Mouse (Mus musculus) hindbrain, postnatal 0 days (tissue): ENCODE results near the gene Pbxip1. TPM values are rescaled to one million over a fixed set of nuclear protein-coding genes. Genes with fewer than 3 reads are reported as not detected.

Experiments used
- ATAC-seq: fragments of 200-750 bp; cut with Nextera tagmentation; 2 replicates; pipeline ENCODE4 v1.8.0; 2017; ENCODE audit warnings: mild to moderate bottlenecking, moderate TSS enrichment, moderate library complexity
- DNase-seq: peaks from one replicate; pipeline ENCODE4 v3.0.0-alpha.2; 2015; ENCODE audit warnings: low spot score
- H3K27ac ChIP-seq: fragments of 300-500 bp; sonication (generic); 2 replicates; pipeline ENCODE4 v1.5.1; 2014; ENCODE audit warnings: mild to moderate bottlenecking
- H3K27me3 ChIP-seq: fragments of 300-500 bp; sonication (generic); 2 replicates; pipeline ENCODE4 v1.6.1; 2014; ENCODE audit warnings: low read length, mixed read lengths; ENCODE audit not compliant: insufficient read depth
- H3K36me3 ChIP-seq: fragments of 300-500 bp; sonication (generic); 2 replicates; pipeline ENCODE4 v1.6.1; 2014; ENCODE audit warnings: low read length, mixed read lengths; ENCODE audit not compliant: insufficient read depth
- H3K4me1 ChIP-seq: fragments of 300-500 bp; sonication (generic); 2 replicates; pipeline ENCODE4 v1.6.1; 2014; ENCODE audit warnings: antibody characterized with exemption, low read length, mixed read lengths; ENCODE audit not compliant: insufficient read depth
- H3K4me2 ChIP-seq: fragments of 300-500 bp; sonication (generic); 2 replicates; pipeline ENCODE4 v1.6.1; 2014; ENCODE audit warnings: low read depth, mild to moderate bottlenecking, low read length, moderate library complexity, mixed read lengths
- H3K4me3 ChIP-seq: fragments of 300-500 bp; sonication (generic); 2 replicates; pipeline ENCODE4 v1.5.1; 2014; ENCODE audit warnings: low read length
- H3K9ac ChIP-seq: fragments of 300-500 bp; sonication (generic); replicated peaks from 2 replicates; pipeline ENCODE4 v1.6.1; 2014; ENCODE audit warnings: mild to moderate bottlenecking, low read length, moderate library complexity, mixed read lengths
- H3K9me3 ChIP-seq: fragments of 300-500 bp; sonication (generic); 2 replicates; pipeline ENCODE4 v1.6.1; 2016; ENCODE audit warnings: low read length, mixed read lengths
- CTCF ChIP-seq: IDR thresholded peaks from 2 replicates; pipeline ENCODE4 v1.5.1; 2016; ENCODE audit warnings: antibody characterized with exemption, control low read depth, low read depth
- WGBS: fragments of 180-500 bp; shearing (Covaris S2); extraction: QIAGEN DNeasy Blood & Tissue Kit; methylation state at CpG from one replicate; pipeline ENCODE4 v1.1.7; 2014; 5-methylcytosine and 5-hydroxymethylcytosine counted together
- polyA plus RNA-seq: library from polyadenylated mRNA; unstranded; fragments of >200 nt; fragmentation: Nextera tagmentation; extraction: Ambion mirVana; gene quantifications from 2 replicates; pipeline ENCODE4 v1.2.1, GENCODE M21; 2015
- total RNA-seq: library from RNA; depleted of rRNA; stranded (reverse); fragments of >200 nt; gene quantifications from 2 replicates; pipeline ENCODE4 v1.2.3, GENCODE M21; 2014; rRNA removed

Pbxip1 gene
- total and polyA plus RNA-seq, 2 experiments from 2014 or later = 22.5 to 28.5 TPM

DNA sequence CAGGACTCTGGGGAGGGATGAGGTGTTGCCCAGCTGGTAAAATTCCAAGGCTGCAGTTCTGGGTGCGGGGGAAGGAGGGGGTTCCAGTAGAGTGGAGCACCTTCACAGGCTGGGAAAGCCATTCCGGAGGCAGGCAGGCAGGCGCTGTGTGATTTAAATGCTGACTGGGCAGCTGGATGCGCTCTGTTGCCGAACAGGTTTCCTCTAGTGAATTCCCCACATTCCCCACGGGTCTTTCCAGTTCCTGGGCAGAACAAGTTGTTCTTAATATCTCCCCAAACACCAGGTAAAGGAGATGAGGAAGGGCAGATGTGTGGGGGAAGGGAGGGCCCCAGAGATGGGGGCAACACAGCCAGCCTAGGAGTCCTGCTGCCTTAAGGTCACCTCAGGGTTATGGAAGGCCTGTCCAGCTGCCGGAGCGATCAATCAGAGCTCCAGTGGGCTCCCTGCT is 56.2 kb downstream of the Pbxip1 start:
- H3K9ac ChIP-seq = no peak overlapping the region
- H3K9me3 ChIP-seq = no peaks in the 10 kb centered on the region
- H3K36me3 ChIP-seq = no peaks in the 10 kb centered on the region
- ATAC-seq = no peak
- no peak overlapping the region for H3K4me3 ChIP-seq
- H3K27me3 ChIP-seq = no peaks in the 10 kb centered on the region
- no peak for DNase-seq
- 44% methylated on average over 8 of the region's 8 CpGs for WGBS
- H3K27ac ChIP-seq = no peak overlapping the region
- no peak overlapping the region for H3K4me2 ChIP-seq
- no peak for TF ChIP-seq CTCF
- no peaks in the 10 kb centered on the region for H3K4me1 ChIP-seq

GRCm38 (mm10) chr3:89494630-89495029 is 58.1 kb downstream of the Pbxip1 start:
- TF ChIP-seq CTCF = peak; percentile 40
- H3K27ac ChIP-seq = no peak overlapping the region
- no peaks in the 10 kb centered on the region for H3K9me3 ChIP-seq
- H3K4me3 ChIP-seq = no peak overlapping the region
- DNase-seq = no peak
- no peak overlapping the region for H3K9ac ChIP-seq
- ATAC-seq = no peak
- no peaks in the 10 kb centered on the region for H3K36me3 ChIP-seq
- no peak overlapping the region for H3K4me2 ChIP-seq
- 95% methylated on average over 5 of the region's 5 CpGs for WGBS
- H3K4me1 ChIP-seq = no peaks in the 10 kb centered on the region
- H3K27me3 ChIP-seq = no peaks in the 10 kb centered on the region

GRCm38 (mm10) chr3:89496366-89496765 is 59.9 kb downstream of the Pbxip1 start:
- H3K36me3 ChIP-seq = no peaks in the 10 kb centered on the region
- TF ChIP-seq CTCF = no peak
- H3K4me3 ChIP-seq = no peak overlapping the region
- DNase-seq (no peak), ATAC-seq (no peak)
- WGBS = 72% methylated on average over 3 of the region's 3 CpGs
- no peak overlapping the region for H3K27ac ChIP-seq
- H3K4me2 ChIP-seq = no peak overlapping the region
- H3K4me1 ChIP-seq = no peaks in the 10 kb centered on the region
- H3K9me3 ChIP-seq = no peaks in the 10 kb centered on the region
- H3K27me3 ChIP-seq = no peaks in the 10 kb centered on the region
- no peak overlapping the region for H3K9ac ChIP-seq

DNA sequence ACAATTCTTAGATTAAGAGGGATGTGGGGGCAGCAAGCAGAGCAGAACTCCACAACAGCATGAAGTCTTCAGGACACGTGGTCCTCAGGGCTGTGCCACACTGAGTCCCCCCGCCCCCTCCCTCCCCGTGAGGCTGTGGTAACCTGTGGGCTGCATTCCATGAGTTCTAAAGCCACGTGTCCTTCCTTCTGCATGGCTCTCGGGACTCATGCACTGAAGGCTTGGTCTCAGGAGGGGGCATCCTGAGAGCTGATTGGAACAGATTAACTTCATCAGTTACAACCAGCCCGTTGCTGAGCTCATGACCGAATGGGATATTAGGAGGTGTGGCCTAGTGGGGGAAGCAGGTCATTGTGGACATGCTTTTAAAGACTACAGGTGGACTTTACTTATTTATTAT is 63.2 kb downstream of the Pbxip1 start:
- no peak for TF ChIP-seq CTCF
- Histone ChIP-seq H3K4me3 (no peak overlapping the region), H3K4me2 (no peak overlapping the region), H3K9me3 (no peaks in the 10 kb centered on the region), H3K9ac (no peak overlapping the region), H3K27ac (no peak overlapping the region), H3K36me3 (no peaks in the 10 kb centered on the region), H3K27me3 (no peaks in the 10 kb centered on the region), H3K4me1 (no peaks in the 10 kb centered on the region)
- no peak for ATAC-seq
- DNase-seq = no peak
- WGBS = 49% methylated on average over 7 of the region's 7 CpGs

Other genes starting within 250 kb of the Pbxip1 start
- 62.5 and 77.4 TPM in 2 replicates for gene Gba, start 233.8 kb upstream of the Pbxip1 start, total RNA-seq
- gene Gba, start 233.8 kb upstream of the Pbxip1 start, polyA plus RNA-seq = 45.8 and 46.8 TPM in 2 replicates
- gene Thbs3, start 221.5 kb upstream of the Pbxip1 start, total RNA-seq = 29.4 and 37.9 TPM in 2 replicates
- 36.8 and 37.2 TPM in 2 replicates for gene Thbs3, start 221.5 kb upstream of the Pbxip1 start, polyA plus RNA-seq
- gene Mtx1, start 209.6 kb upstream of the Pbxip1 start, total RNA-seq = 103 and 130 TPM in 2 replicates
- 186 TPM in 2 replicates for gene Mtx1, start 209.6 kb upstream of the Pbxip1 start, polyA plus RNA-seq
- 1.9 TPM in 2 replicates for gene Muc1, start 207.6 kb upstream of the Pbxip1 start, total RNA-seq
- 0.82 and 1.5 TPM in 2 replicates for gene Muc1, start 207.6 kb upstream of the Pbxip1 start, polyA plus RNA-seq
- 74.9 and 111 TPM in 2 replicates for gene Krtcap2, start 190.7 kb upstream of the Pbxip1 start, total RNA-seq
- 250 and 268 TPM in 2 replicates for gene Krtcap2, start 190.7 kb upstream of the Pbxip1 start, polyA plus RNA-seq
- 97.9 and 101 TPM in 2 replicates for gene Trim46, start 190.4 kb upstream of the Pbxip1 start, total RNA-seq
- gene Trim46, start 190.4 kb upstream of the Pbxip1 start, polyA plus RNA-seq = 42.9 and 49.8 TPM in 2 replicates
- gene Dpm3, start 177.3 kb upstream of the Pbxip1 start, total RNA-seq = 295 and 347 TPM in 2 replicates
- gene Dpm3, start 177.3 kb upstream of the Pbxip1 start, polyA plus RNA-seq = 95.5 and 97.8 TPM in 2 replicates
- gene Slc50a1, start 166.1 kb upstream of the Pbxip1 start, total RNA-seq = 30.1 and 30.8 TPM in 2 replicates
- 47.2 and 49.1 TPM in 2 replicates for gene Slc50a1, start 166.1 kb upstream of the Pbxip1 start, polyA plus RNA-seq
- gene Efna1, start 155.6 kb upstream of the Pbxip1 start, total RNA-seq = 3.9 and 5.9 TPM in 2 replicates
- 7.4 and 10.9 TPM in 2 replicates for gene Efna1, start 155.6 kb upstream of the Pbxip1 start, polyA plus RNA-seq
- gene Efna3, start 113.7 kb upstream of the Pbxip1 start, total RNA-seq = 107 and 171 TPM in 2 replicates
- 57.0 and 61.4 TPM in 2 replicates for gene Efna3, start 113.7 kb upstream of the Pbxip1 start, polyA plus RNA-seq
- 7.6 and 9.6 TPM in 2 replicates for gene Efna4, start 98.7 kb upstream of the Pbxip1 start, total RNA-seq
- 3.5 and 4.2 TPM in 2 replicates for gene Efna4, start 98.7 kb upstream of the Pbxip1 start, polyA plus RNA-seq
- gene Adam15, start 86.7 kb upstream of the Pbxip1 start, total RNA-seq = 94.4 and 107 TPM in 2 replicates
- 67.6 and 73.2 TPM in 2 replicates for gene Adam15, start 86.7 kb upstream of the Pbxip1 start, polyA plus RNA-seq
- 0.07 and 0.31 TPM in 2 replicates for gene Dcst2, start 74.7 kb upstream of the Pbxip1 start, total RNA-seq
- 0.20 and 0.42 TPM in 2 replicates for gene Dcst2, start 74.7 kb upstream of the Pbxip1 start, polyA plus RNA-seq
- 0.05 TPM in 1 of 2 replicates, not detected in the other for gene Dcst1, start 71.5 kb upstream of the Pbxip1 start, total RNA-seq
- 1.00 and 1.1 TPM in 2 replicates for gene Dcst1, start 71.5 kb upstream of the Pbxip1 start, polyA plus RNA-seq
- gene Zbtb7b, start 41.9 kb upstream of the Pbxip1 start, total RNA-seq = 3.7 and 5.4 TPM in 2 replicates
- 0.73 and 0.82 TPM in 2 replicates for gene Zbtb7b, start 41.9 kb upstream of the Pbxip1 start, polyA plus RNA-seq
- gene Lenep, start 33.9 kb upstream of the Pbxip1 start, total RNA-seq = not detected in 2 replicates
- not detected in 2 replicates for gene Lenep, start 33.9 kb upstream of the Pbxip1 start, polyA plus RNA-seq
- gene Flad1, start 24.8 kb upstream of the Pbxip1 start, total RNA-seq = 32.1 and 40.7 TPM in 2 replicates
- 23.8 and 26.8 TPM in 2 replicates for gene Flad1, start 24.8 kb upstream of the Pbxip1 start, polyA plus RNA-seq
- gene Cks1b, start 18.3 kb upstream of the Pbxip1 start, total RNA-seq = 43.6 and 45.6 TPM in 2 replicates
- 103 and 107 TPM in 2 replicates for gene Cks1b, start 18.3 kb upstream of the Pbxip1 start, polyA plus RNA-seq
- 29.6 and 33.4 TPM in 2 replicates for gene Shc1, start 18.3 kb upstream of the Pbxip1 start, total RNA-seq
- 12.8 and 13.9 TPM in 2 replicates for gene Shc1, start 18.3 kb upstream of the Pbxip1 start, polyA plus RNA-seq
- gene Pygo2, start 6.5 kb upstream of the Pbxip1 start, total RNA-seq = 74.1 and 74.7 TPM in 2 replicates
- gene Pygo2, start 6.5 kb upstream of the Pbxip1 start, polyA plus RNA-seq = 28.8 and 31.0 TPM in 2 replicates
- 65.4 and 74.2 TPM in 2 replicates for gene Pmvk, start 17.8 kb downstream of the Pbxip1 start, total RNA-seq
- 117 and 120 TPM in 2 replicates for gene Pmvk, start 17.8 kb downstream of the Pbxip1 start, polyA plus RNA-seq
- 20.8 and 27.3 TPM in 2 replicates for gene Kcnn3, start 83.5 kb downstream of the Pbxip1 start, total RNA-seq
- gene Kcnn3, start 83.5 kb downstream of the Pbxip1 start, polyA plus RNA-seq = 7.2 and 7.4 TPM in 2 replicates